Mouse (Mus musculus): ENCODE results near the gene Kcnh3. TPM values are rescaled to one million over a fixed set of nuclear protein-coding genes. Genes with fewer than 3 reads are reported as not detected.

Gene Kcnh3
- polyA plus RNA-seq, 1 experiment = not detected

DNA sequence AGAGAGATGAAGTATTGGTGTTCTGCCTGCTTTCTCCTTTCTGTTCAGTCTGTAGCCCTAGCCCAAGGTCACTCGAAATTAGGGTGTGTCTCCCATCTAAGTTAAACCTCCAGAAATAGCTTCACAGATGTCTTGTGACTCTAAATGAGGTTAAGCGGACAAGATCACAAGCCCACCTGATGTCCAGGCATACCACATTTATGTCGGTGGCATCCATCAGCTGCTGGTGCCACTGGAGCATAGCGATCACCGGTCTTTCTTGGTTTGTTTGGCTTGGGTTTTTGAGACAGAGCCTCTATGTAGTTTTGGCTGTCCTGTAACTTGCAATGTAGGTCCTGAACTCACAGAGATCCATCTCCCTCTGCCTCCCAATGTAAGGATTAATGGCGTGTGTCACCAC, 29.1 kb downstream of the Kcnh3 start:
- Histone ChIP-seq H3K27ac (ENCODE audit: insufficient read depth, low read depth, low read length) (no peak overlapping the region), H3K4me3 (ENCODE audit: insufficient read depth, low read length) (no peak overlapping the region), H3K4me1 (ENCODE audit: control insufficient read depth, insufficient read depth, low read length) (peaks cover 15% of the 10 kb centered on the region)
- no peak for TF ChIP-seq POLR2A (IDR thresholded peaks at IDR 0.05; ENCODE audit: borderline replicate concordance, low read depth, low read length)
- TF ChIP-seq CTCF (IDR thresholded peaks at IDR 0.05; ENCODE audit: low read depth, low read length) = no peak

DNA sequence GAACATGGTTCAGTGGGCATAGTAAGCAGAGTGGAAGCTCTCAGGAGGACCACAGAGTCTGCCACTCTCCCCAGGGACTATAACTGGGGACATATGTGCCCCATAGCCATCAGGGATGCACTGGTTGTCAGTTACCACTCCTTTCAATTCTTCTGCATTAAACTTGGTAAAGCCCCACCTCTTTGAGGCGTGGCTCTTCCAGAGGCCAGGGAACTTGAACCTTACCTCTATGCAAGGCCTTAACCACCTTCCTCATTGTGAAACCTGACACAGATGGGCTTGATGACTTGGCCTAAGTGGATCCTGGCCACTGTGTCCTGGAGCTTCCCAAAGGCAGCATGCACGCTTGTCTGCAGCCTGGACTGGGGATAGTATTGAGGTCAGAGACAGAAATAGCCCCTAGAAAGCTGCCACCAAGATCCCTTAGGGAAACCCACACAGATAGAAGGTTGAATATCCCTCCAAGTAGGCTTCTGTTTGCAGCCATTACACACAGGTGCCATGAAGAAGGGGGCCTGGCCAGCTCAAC, 29.9 kb downstream of the Kcnh3 start:
- Histone ChIP-seq H3K4me1 (ENCODE audit: control insufficient read depth, insufficient read depth, low read length) (peaks cover 17% of the 10 kb centered on the region), H3K27ac (ENCODE audit: insufficient read depth, low read depth, low read length) (no peak overlapping the region), H3K4me3 (ENCODE audit: insufficient read depth, low read length) (no peak overlapping the region)
- TF ChIP-seq CTCF (IDR thresholded peaks at IDR 0.05; ENCODE audit: low read depth, low read length) (no peak), POLR2A (IDR thresholded peaks at IDR 0.05; ENCODE audit: borderline replicate concordance, low read depth, low read length) (no peak)

- H3K4me3 ChIP-seq (ENCODE audit: insufficient read depth, low read length) = no peak overlapping the region
- H3K4me1 ChIP-seq (ENCODE audit: control insufficient read depth, insufficient read depth, low read length) = peaks cover 20% of the 10 kb centered on the region
- TF ChIP-seq POLR2A (IDR thresholded peaks at IDR 0.05; ENCODE audit: borderline replicate concordance, low read depth, low read length) (no peak), CTCF (IDR thresholded peaks at IDR 0.05; ENCODE audit: low read depth, low read length) (no peak)
- H3K27ac ChIP-seq (ENCODE audit: insufficient read depth, low read depth, low read length) = no peak overlapping the region
Measured at GRCm38 (mm10) chr15:99255241-99255749, 30.6 kb downstream of the Kcnh3 start.

DNA sequence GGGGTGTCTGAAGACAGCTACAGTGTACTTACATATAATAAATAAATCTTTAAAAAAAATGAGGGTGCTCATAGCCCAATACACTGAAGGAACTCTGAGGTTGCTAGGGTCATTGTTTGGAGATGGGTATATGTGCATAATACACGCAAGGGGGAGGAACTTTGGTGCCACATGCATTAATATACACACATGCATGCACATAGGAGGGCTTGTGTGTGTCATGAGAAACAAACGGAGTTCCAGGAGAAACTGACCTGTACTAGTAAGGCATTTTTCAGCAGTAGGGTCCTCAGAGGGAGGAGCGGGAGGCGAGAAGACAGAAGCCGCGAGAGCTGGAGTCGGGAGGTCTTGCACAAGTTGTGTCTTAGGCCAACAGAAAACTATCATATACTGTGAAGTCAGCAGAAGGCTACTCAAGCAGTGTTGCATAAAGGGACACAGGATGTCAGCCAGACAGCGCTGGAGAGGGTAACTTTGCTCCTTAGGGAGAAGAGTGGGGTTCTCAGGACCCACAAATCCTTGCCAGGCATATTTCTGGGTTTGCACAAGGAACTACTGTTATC, 34.6 kb downstream of the Kcnh3 start:
- no peak for TF ChIP-seq CTCF (IDR thresholded peaks at IDR 0.05; ENCODE audit: low read depth, low read length)
- no peak for TF ChIP-seq POLR2A (IDR thresholded peaks at IDR 0.05; ENCODE audit: borderline replicate concordance, low read depth, low read length)
- Histone ChIP-seq H3K27ac (ENCODE audit: insufficient read depth, low read depth, low read length) (peak overlapping the region; percentile 10), H3K4me1 (ENCODE audit: control insufficient read depth, insufficient read depth, low read length) (peaks cover 19% of the 10 kb centered on the region), H3K4me3 (ENCODE audit: insufficient read depth, low read length) (peak overlapping the region; percentile 18)

DNA sequence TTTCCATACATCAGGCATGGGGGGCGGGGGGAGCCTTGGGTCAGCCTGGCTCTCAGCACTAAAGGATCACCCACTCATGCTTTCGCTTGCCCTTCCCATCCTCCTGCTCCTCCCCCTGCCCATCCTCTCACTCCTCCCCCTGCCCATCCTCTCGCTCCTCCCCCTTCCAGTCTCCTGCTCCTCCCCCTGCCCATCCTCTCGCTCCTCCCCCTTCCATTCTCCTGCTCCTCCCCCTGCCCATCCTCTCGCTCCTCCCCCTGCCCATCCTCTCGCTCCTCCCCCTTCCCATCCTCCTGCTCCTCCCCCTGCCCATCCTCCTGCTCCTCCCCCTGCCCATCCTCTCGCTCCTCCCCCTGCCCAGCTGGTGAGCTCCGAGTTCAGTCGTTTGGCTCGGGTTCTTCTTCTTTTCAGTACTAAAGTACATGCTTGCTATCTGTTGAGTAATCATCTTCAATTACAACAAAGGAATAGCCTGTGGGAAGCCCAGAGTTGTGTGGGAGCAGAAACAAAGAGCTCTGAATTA, 35.1 kb downstream of the Kcnh3 start:
- Histone ChIP-seq H3K27ac (ENCODE audit: insufficient read depth, low read depth, low read length) (peak overlapping the region; percentile 18), H3K4me3 (ENCODE audit: insufficient read depth, low read length) (peak overlapping the region; percentile 18)
- TF ChIP-seq POLR2A (IDR thresholded peaks at IDR 0.05; ENCODE audit: borderline replicate concordance, low read depth, low read length) (no peak), CTCF (IDR thresholded peaks at IDR 0.05; ENCODE audit: low read depth, low read length) (no peak)

DNA sequence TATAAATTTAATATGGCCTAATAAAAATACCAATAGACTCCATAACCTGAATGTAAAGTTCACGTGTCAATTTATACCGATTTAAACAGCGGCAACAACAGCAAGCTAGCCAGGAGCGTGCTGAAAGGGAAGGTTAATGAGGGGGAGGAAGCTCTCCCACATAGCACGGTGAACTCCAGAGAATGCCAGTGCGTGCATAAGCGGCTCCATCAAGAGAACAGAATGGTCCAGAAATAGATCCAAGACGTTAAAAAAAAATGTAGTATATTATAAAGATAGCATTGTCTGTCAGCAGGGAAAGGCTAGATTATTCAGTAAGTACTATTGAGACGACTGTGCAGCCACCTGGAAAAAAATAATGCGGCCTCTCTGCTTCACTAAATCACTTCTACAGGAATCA, 38.0 kb downstream of the Kcnh3 start:
- no peak overlapping the region for H3K4me3 ChIP-seq (ENCODE audit: insufficient read depth, low read length)
- peaks cover 11% of the 10 kb centered on the region for H3K4me1 ChIP-seq (ENCODE audit: control insufficient read depth, insufficient read depth, low read length)
- H3K27ac ChIP-seq (ENCODE audit: insufficient read depth, low read depth, low read length) = no peak overlapping the region
- no peak for TF ChIP-seq POLR2A (IDR thresholded peaks at IDR 0.05; ENCODE audit: borderline replicate concordance, low read depth, low read length)
- TF ChIP-seq CTCF (IDR thresholded peaks at IDR 0.05; ENCODE audit: low read depth, low read length) = no peak

More for the DNA sequence above, 35.1 kb downstream of the Kcnh3 start:
- H3K4me1 ChIP-seq (ENCODE audit: control insufficient read depth, insufficient read depth, low read length) = peaks cover 15% of the 10 kb centered on the region

- no peak for TF ChIP-seq CTCF (IDR thresholded peaks at IDR 0.05; ENCODE audit: low read depth, low read length)
- TF ChIP-seq POLR2A (IDR thresholded peaks at IDR 0.05; ENCODE audit: borderline replicate concordance, low read depth, low read length) = no peak
- H3K4me3 ChIP-seq (ENCODE audit: insufficient read depth, low read length) = no peak overlapping the region
- H3K27ac ChIP-seq (ENCODE audit: insufficient read depth, low read depth, low read length) = no peak overlapping the region
- peaks cover 11% of the 10 kb centered on the region for H3K4me1 ChIP-seq (ENCODE audit: control insufficient read depth, insufficient read depth, low read length)
Measured at GRCm38 (mm10) chr15:99264363-99264762, 39.7 kb downstream of the Kcnh3 start.

GRCm38 (mm10) chr15:99265679-99266078, 41.0 kb downstream of the Kcnh3 start:
- TF ChIP-seq POLR2A (IDR thresholded peaks at IDR 0.05; ENCODE audit: borderline replicate concordance, low read depth, low read length) = no peak
- peak; percentile 84 for TF ChIP-seq CTCF (IDR thresholded peaks at IDR 0.05; ENCODE audit: low read depth, low read length)
- no peak overlapping the region for H3K4me3 ChIP-seq (ENCODE audit: insufficient read depth, low read length)
- H3K4me1 ChIP-seq (ENCODE audit: control insufficient read depth, insufficient read depth, low read length) = peaks cover 3% of the 10 kb centered on the region
- no peak overlapping the region for H3K27ac ChIP-seq (ENCODE audit: insufficient read depth, low read depth, low read length)

DNA sequence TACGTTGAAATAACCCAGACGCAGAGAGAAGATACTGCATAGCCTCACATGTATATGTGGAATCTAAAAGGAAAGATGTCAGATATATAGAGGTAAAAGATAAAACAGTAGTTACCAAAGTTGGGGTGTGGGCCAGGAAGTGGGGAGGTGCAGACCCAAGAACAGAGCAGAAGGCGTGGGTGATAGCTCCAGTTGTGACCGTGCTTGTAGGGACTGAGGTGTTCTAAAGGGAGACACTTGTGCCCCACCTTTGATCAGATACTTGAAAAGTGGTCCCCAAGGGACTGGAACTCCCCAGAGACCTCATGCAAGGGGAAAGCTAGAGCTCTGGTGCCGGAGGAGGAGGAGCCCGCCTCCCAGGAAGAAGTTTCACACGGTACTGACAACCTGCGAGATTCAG, 51.4 kb downstream of the Kcnh3 start:
- Histone ChIP-seq H3K4me1 (ENCODE audit: control insufficient read depth, insufficient read depth, low read length) (no peaks in the 10 kb centered on the region), H3K4me3 (ENCODE audit: insufficient read depth, low read length) (no peak overlapping the region), H3K27ac (ENCODE audit: insufficient read depth, low read depth, low read length) (no peak overlapping the region)
- TF ChIP-seq CTCF (IDR thresholded peaks at IDR 0.05; ENCODE audit: low read depth, low read length) = no peak
- no peak for TF ChIP-seq POLR2A (IDR thresholded peaks at IDR 0.05; ENCODE audit: borderline replicate concordance, low read depth, low read length)

- Histone ChIP-seq H3K4me3 (ENCODE audit: insufficient read depth, low read length) (no peak overlapping the region), H3K27ac (ENCODE audit: insufficient read depth, low read depth, low read length) (no peak overlapping the region), H3K4me1 (ENCODE audit: control insufficient read depth, insufficient read depth, low read length) (no peaks in the 10 kb centered on the region)
- TF ChIP-seq CTCF (IDR thresholded peaks at IDR 0.05; ENCODE audit: low read depth, low read length) (no peak), POLR2A (IDR thresholded peaks at IDR 0.05; ENCODE audit: borderline replicate concordance, low read depth, low read length) (no peak)
Measured at GRCm38 (mm10) chr15:99278271-99278670, 53.6 kb downstream of the Kcnh3 start.
